Mouse (Mus musculus) left cerebral cortex, adult 18-20 months (tissue): ENCODE data around the gene Mns1. TPM values are rescaled to one million over a fixed set of nuclear protein-coding genes. Genes with fewer than 3 reads are reported as not detected.

ENCODE experiments used
- DNase-seq, 2 experiments: peaks; one replicate each; pipeline ENCODE4 v3.0.0; 2021 to 2022; ENCODE audit warnings: low spot score in 2 of 2, mixed read lengths in 1 of 2
- microRNA-seq, 2 experiments: library from miRNA; unstranded; fragments of <30 nt; microRNA quantifications; one replicate each; pipeline ENCODE4 v1.2.0; 2021
- total RNA-seq, 2 experiments: library from RNA; stranded (reverse); gene quantifications; 2 replicates each; pipeline ENCODE4 v1.2.3; 2021

The Mns1 gene
- total RNA-seq, 2 experiments from 2014 or later = 0.93 to 1.2 TPM

GRCm38 (mm10) chr9:72467551-72468407 lies 30.0 kb downstream of the Mns1 start:
- DNase-seq = peak in 1 of 2 experiments; percentile 25

GRCm38 (mm10) chr9:72468616-72469015 lies 30.8 kb downstream of the Mns1 start:
- no peak for DNase-seq

- DNase-seq = no peak
Observed at GRCm38 (mm10) chr9:72469851-72470250, 32.0 kb downstream of the Mns1 start.

- DNase-seq = peak; percentile 15 to 63
Observed at GRCm38 (mm10) chr9:72475511-72475910, 37.7 kb downstream of the Mns1 start.

GRCm38 (mm10) chr9:72477306-72477705 lies 39.5 kb downstream of the Mns1 start:
- DNase-seq = no peak

GRCm38 (mm10) chr9:72479276-72479675 lies 41.5 kb downstream of the Mns1 start:
- DNase-seq = no peak

GRCm38 (mm10) chr9:72488523-72488922 lies 50.7 kb downstream of the Mns1 start:
- no peak for DNase-seq

- DNase-seq = no peak
Observed at GRCm38 (mm10) chr9:72489131-72489530, 51.3 kb downstream of the Mns1 start.

GRCm38 (mm10) chr9:72491559-72492193 lies 53.9 kb downstream of the Mns1 start:
- peak; percentile 84 to 88 for DNase-seq

- no peak for DNase-seq
Observed at GRCm38 (mm10) chr9:72492194-72492565, 54.4 kb downstream of the Mns1 start, which contains the start of gene Tex9. Tex9 (minus strand) TSS chr9:72492212.

- no peak for DNase-seq
Observed at GRCm38 (mm10) chr9:72493465-72493864, 55.7 kb downstream of the Mns1 start.

GRCm38 (mm10) chr9:72493984-72494685 lies 56.3 kb downstream of the Mns1 start:
- no peak for DNase-seq

- DNase-seq = no peak
Observed at GRCm38 (mm10) chr9:72496691-72497090, 58.9 kb downstream of the Mns1 start.

GRCm38 (mm10) chr9:72497171-72497570 lies 59.4 kb downstream of the Mns1 start:
- DNase-seq = no peak

Small RNAs within 50 kb of the gene (microRNA-seq; reads per million reads assigned to microRNA genes)
- gene Gm28010 = 0 reads per million in 2 experiments

Other genes with a start within 250 kb of the Mns1 start
- 10 to 100 TPM; 50.0 to 52.3 TPM for gene Zfp280d, start 163.2 kb upstream of the Mns1 start, total RNA-seq
- gene Tex9, start 54.2 kb downstream of the Mns1 start, total RNA-seq = 10 to 100 TPM; 10.2 to 14.3 TPM
- gene Rfx7, start 94.2 kb downstream of the Mns1 start, total RNA-seq = 10 to 100 TPM; 28.8 to 29.9 TPM
- 100 to 1,000 TPM; 289 to 298 TPM for gene Nedd4, start 224.3 kb downstream of the Mns1 start, total RNA-seq